Mouse (Mus musculus) ES-E14 (cell line): Measurements from ENCODE around the gene Nedd4. TPM values are rescaled to one million over a fixed set of nuclear protein-coding genes. Genes with fewer than 3 reads are reported as not detected.
A peak's percentile ranks its signal among the peaks of the same experiment; 100 is the strongest.

Experiments used
- DNase-seq: peaks from one replicate; pipeline ENCODE4 v3.0.0-alpha.2; 2013; ENCODE audit warnings: low read depth, low spot score
- H3K27ac ChIP-seq: 2 replicates; pipeline ENCODE4 v1.5.1; 2012; ENCODE audit warnings: low read depth, mild to moderate bottlenecking, low read length, moderate library complexity, mixed read lengths; ENCODE audit not compliant: poor library complexity, insufficient read depth, severe bottlenecking
- H3K36me3 ChIP-seq: 2 replicates; pipeline ENCODE4 v1.6.1; 2012; ENCODE audit warnings: mild to moderate bottlenecking, low read length, moderate library complexity, mixed read lengths; ENCODE audit not compliant: control insufficient read depth, poor library complexity, insufficient read depth, severe bottlenecking
- H3K4me1 ChIP-seq, 2 experiments: fragments of 150-350 bp in 1 of 2; sonication (generic) in 1 of 2; 2 replicates each; pipeline ENCODE4 v1.6.1; 2012; ENCODE audit warnings: low read length in 2 of 2, mild to moderate bottlenecking in 1 of 2, mixed read lengths in 1 of 2; ENCODE audit not compliant: control insufficient read depth in 2 of 2, insufficient read depth in 2 of 2, poor library complexity in 1 of 2
- H3K4me3 ChIP-seq, 2 experiments: fragments of 150-350 bp in 1 of 2; sonication (generic) in 1 of 2; 2 replicates each; pipeline ENCODE4 v1.5.1; 2012; ENCODE audit warnings: low read length in 2 of 2, low read depth in 1 of 2, mild to moderate bottlenecking in 1 of 2, mixed read lengths in 1 of 2; ENCODE audit not compliant: insufficient read depth in 1 of 2, poor library complexity in 1 of 2, severe bottlenecking in 1 of 2
- H3K9ac ChIP-seq: 2 replicates; pipeline ENCODE4 v1.6.1; 2012; ENCODE audit warnings: low read depth, mild to moderate bottlenecking, low read length, mixed read lengths; ENCODE audit not compliant: poor library complexity, insufficient read depth, severe bottlenecking
- H3K9me3 ChIP-seq: fragments of 150-350 bp; sonication (generic); 2 replicates; pipeline ENCODE4 v1.6.1; 2012; ENCODE audit warnings: low read depth, mild to moderate bottlenecking, low read length; ENCODE audit not compliant: control insufficient read depth, insufficient read depth
- CHD2 ChIP-seq: IDR thresholded peaks from 2 replicates; pipeline ENCODE4 v1.6.1; 2014; ENCODE audit warnings: mild to moderate bottlenecking, low read depth, low read length, inconsistent platforms
- HCFC1 ChIP-seq: IDR thresholded peaks from 2 replicates; pipeline ENCODE4 v1.6.1; 2012; ENCODE audit warnings: low read length, inconsistent platforms, borderline replicate concordance; ENCODE audit not compliant: insufficient read depth
- MAFK ChIP-seq: IDR thresholded peaks from 2 replicates; pipeline ENCODE4 v1.6.1; 2014; ENCODE audit warnings: mild to moderate bottlenecking, low read depth, low read length, inconsistent platforms; ENCODE audit not compliant: insufficient read depth
- ZC3H11A ChIP-seq: IDR thresholded peaks from 2 replicates; pipeline ENCODE4 v1.6.1; 2012; ENCODE audit warnings: low read depth, mild to moderate bottlenecking, inconsistent platforms, low read length, borderline replicate concordance
- ZNF384 ChIP-seq: IDR thresholded peaks from 2 replicates; pipeline ENCODE4 v1.6.1; 2012; ENCODE audit warnings: low read depth, low read length, inconsistent platforms
- in situ Hi-C, 2 experiments: fragments of 600-800 bp; cut with MboI; formaldehyde crosslinking; loops; one replicate each; pipeline ENCODE4 v1.15.1; 2025; ENCODE audit warnings: low sequenced_read_pairs in 2 of 2, inconsistent platforms in 1 of 2; ENCODE audit not compliant: unreplicated experiment in 2 of 2
- total RNA-seq: library from RNA; depleted of rRNA; stranded (reverse); fragments of 300-350 nt; gene quantifications from 2 replicates; pipeline ENCODE4 v1.2.3, GENCODE M21; 2012

The Nedd4 gene
- total RNA-seq, 1 experiment = 324 TPM

DNA sequence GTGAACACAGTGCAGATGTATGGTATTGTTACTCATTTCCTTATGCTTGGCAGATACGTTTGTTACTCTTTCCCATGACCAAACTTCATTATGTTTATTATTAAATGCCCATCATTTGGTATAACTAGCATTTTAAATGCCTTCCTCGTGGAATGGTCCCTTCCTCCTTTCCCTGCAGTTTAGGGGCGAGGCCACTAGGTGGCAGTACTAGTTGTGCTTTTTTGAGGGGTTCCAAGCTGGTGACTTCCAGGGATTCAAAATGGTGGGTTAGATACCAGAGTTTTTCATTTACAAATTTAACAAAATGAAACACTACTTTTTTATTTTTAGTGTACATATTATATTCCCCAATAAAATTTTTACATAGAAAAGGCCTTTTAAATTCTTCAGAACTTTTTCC, 71.8 kb downstream of the Nedd4 start:
- Histone ChIP-seq H3K27ac (no peak overlapping the region), H3K4me1 (no peaks in the 10 kb centered on the region), H3K9me3 (no peaks in the 10 kb centered on the region), H3K4me3 (no peak overlapping the region), H3K9ac (no peak overlapping the region), H3K36me3 (peaks cover 63% of the 10 kb centered on the region)
- in situ Hi-C loops = no loop called here
- DNase-seq = peak; percentile 85
- TF ChIP-seq MAFK = no peak
- TF ChIP-seq ZNF384 = peak; percentile 52; the same call in 1 of the 2 replicates
- no peak for TF ChIP-seq HCFC1
- TF ChIP-seq ZC3H11A = no peak
- TF ChIP-seq CHD2 = no peak

- Histone ChIP-seq H3K9me3 (no peaks in the 10 kb centered on the region), H3K27ac (no peak overlapping the region), H3K9ac (no peak overlapping the region), H3K4me3 (no peak overlapping the region), H3K4me1 (no peaks in the 10 kb centered on the region; a peak in 1 of 4 replicates), H3K36me3 (peaks cover 66% of the 10 kb centered on the region)
- TF ChIP-seq HCFC1 (no peak), MAFK (no peak), CHD2 (no peak), ZNF384 (no peak), ZC3H11A (no peak)
- in situ Hi-C loops = no loop called here
- peak; percentile 78 for DNase-seq
These were observed 73.8 kb downstream of the Nedd4 start for GRCm38 (mm10) chr9:72735822-72736410.

GRCm38 (mm10) chr9:72741206-72741605, 79.1 kb downstream of the Nedd4 start:
- Histone ChIP-seq H3K9ac (no peak overlapping the region), H3K4me1 (no peaks in the 10 kb centered on the region; a peak in 2 of 4 replicates), H3K4me3 (no peak overlapping the region), H3K36me3 (peaks cover 79% of the 10 kb centered on the region), H3K9me3 (no peaks in the 10 kb centered on the region), H3K27ac (peak overlapping the region; percentile 35; the same call in 1 of the 2 replicates)
- in situ Hi-C loops = no loop called here
- peak; percentile 15 for DNase-seq
- no peak for TF ChIP-seq ZC3H11A

GRCm38 (mm10) chr9:72746278-72746677, 84.1 kb downstream of the Nedd4 start:
- H3K36me3 ChIP-seq = peaks cover 67% of the 10 kb centered on the region
- TF ChIP-seq ZC3H11A (no peak), ZNF384 (no peak)
- no peaks in the 10 kb centered on the region for H3K9me3 ChIP-seq
- no peak overlapping the region for H3K9ac ChIP-seq
- H3K27ac ChIP-seq = no peak overlapping the region
- no peaks in the 10 kb centered on the region; a peak in 1 of 4 replicates for H3K4me1 ChIP-seq
- in situ Hi-C loops = no loop called here
- no peak for DNase-seq
- H3K4me3 ChIP-seq = no peak overlapping the region

DNA sequence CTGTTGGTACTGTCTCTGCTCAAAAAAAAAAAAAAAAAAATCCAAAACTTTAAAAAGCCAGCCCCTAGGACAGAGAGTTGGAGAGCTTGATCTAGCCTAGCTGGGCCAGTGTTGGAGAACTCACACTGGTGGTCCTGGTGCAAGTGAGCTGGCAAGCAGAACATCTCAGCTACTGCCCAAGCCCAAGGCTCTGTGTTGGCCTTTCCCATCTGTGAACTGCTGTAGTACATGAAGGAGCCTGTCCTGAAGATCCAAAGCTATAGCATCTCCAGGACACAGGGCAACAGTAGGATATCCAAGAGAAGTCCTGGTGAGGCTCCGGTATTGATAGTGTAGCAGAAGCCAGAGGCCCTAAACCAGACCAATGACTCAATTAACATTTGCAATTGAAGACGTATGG, 88.1 kb downstream of the Nedd4 start:
- Histone ChIP-seq H3K36me3 (peaks cover 34% of the 10 kb centered on the region), H3K4me3 (no peak overlapping the region), H3K9ac (no peak overlapping the region), H3K9me3 (no peaks in the 10 kb centered on the region), H3K27ac (no peak overlapping the region), H3K4me1 (no peaks in the 10 kb centered on the region)
- TF ChIP-seq MAFK (no peak), ZC3H11A (no peak), HCFC1 (no peak), ZNF384 (0 out of 2 replicates have a peak, but pooled peaks have one; percentile 10)
- in situ Hi-C loops = loop anchor here in 1 of 2 experiments (25.0 kb wide), 1 partner anchor 137 kb away; no protein-coding TSS in a partner anchor
- DNase-seq = no peak
